Mouse (Mus musculus) liver, embryonic 12.5 days (tissue): ENCODE data around the gene Spem1. TPM values are rescaled to one million over a fixed set of nuclear protein-coding genes. Genes with fewer than 3 reads are reported as not detected.

Experiments used
- ATAC-seq: fragments of 200-750 bp; cut with Nextera tagmentation; 2 replicates; pipeline ENCODE4 v1.8.0; 2017; ENCODE audit warnings: moderate number of reproducible peaks, mild to moderate bottlenecking, moderate library complexity
- H3K27ac ChIP-seq: fragments of 300-500 bp; sonication (generic); 2 replicates; pipeline ENCODE4 v1.5.1; 2016; ENCODE audit warnings: mild to moderate bottlenecking
- H3K27me3 ChIP-seq: fragments of 300-500 bp; sonication (generic); replicated peaks from 2 replicates; pipeline ENCODE4 v1.6.1; 2016; ENCODE audit warnings: mild to moderate bottlenecking, moderate library complexity
- H3K36me3 ChIP-seq: fragments of 300-500 bp; sonication (generic); 2 replicates; pipeline ENCODE4 v1.6.1; 2016; ENCODE audit warnings: mild to moderate bottlenecking, moderate library complexity
- H3K4me1 ChIP-seq: fragments of 300-500 bp; sonication (generic); 2 replicates; pipeline ENCODE4 v1.6.1; 2016
- H3K4me2 ChIP-seq: fragments of 300-500 bp; sonication (generic); 2 replicates; pipeline ENCODE4 v1.6.1; 2016; ENCODE audit warnings: mild to moderate bottlenecking, moderate library complexity
- H3K4me3 ChIP-seq: fragments of 300-500 bp; sonication (generic); 2 replicates; pipeline ENCODE4 v1.5.1; 2016; ENCODE audit warnings: mild to moderate bottlenecking, moderate library complexity
- H3K9ac ChIP-seq: fragments of 300-500 bp; sonication (generic); 2 replicates; pipeline ENCODE4 v1.6.1; 2016; ENCODE audit warnings: mild to moderate bottlenecking, moderate library complexity
- H3K9me3 ChIP-seq: fragments of 300-500 bp; sonication (generic); replicated peaks from 2 replicates; pipeline ENCODE4 v1.6.1; 2016; ENCODE audit warnings: mild to moderate bottlenecking, moderate library complexity
- WGBS: fragments of 180-500 bp; shearing (Covaris S2); methylation state at CpG from one replicate; pipeline ENCODE4 v1.1.7; 2016; ENCODE audit not compliant: insufficient replicate concordance; 5-methylcytosine and 5-hydroxymethylcytosine counted together
- polyA plus RNA-seq: library from polyadenylated mRNA; unstranded; fragments of >200 nt; fragmentation: Nextera tagmentation; extraction: Ambion mirVana; gene quantifications from 2 replicates; pipeline ENCODE4 v1.2.1, GENCODE M21; 2016

Spem1 gene
- polyA plus RNA-seq, 1 experiment from 2014 or later: not detected

GRCm38 (mm10) chr11:69776488-69776887 lies 45.5 kb downstream of the Spem1 start:
- 78% methylated on average over 20 of the region's 20 CpGs for WGBS
- Histone ChIP-seq H3K9me3 (no peaks in the 10 kb centered on the region), H3K4me3 (no peak overlapping the region), H3K27ac (no peak overlapping the region), H3K9ac (no peak overlapping the region), H3K36me3 (peaks cover 11% of the 10 kb centered on the region; the same call in 1 of the 2 replicates), H3K4me1 (peaks cover 5% of the 10 kb centered on the region; the same call in 1 of the 2 replicates), H3K27me3 (peaks cover 65% of the 10 kb centered on the region), H3K4me2 (no peak overlapping the region)
- ATAC-seq: no peak

- H3K4me3 ChIP-seq: no peak overlapping the region
- H3K27ac ChIP-seq: no peak overlapping the region
- H3K36me3 ChIP-seq: peaks cover 11% of the 10 kb centered on the region; the same call in 1 of the 2 replicates
- H3K9ac ChIP-seq: no peak overlapping the region
- H3K27me3 ChIP-seq: peaks cover 62% of the 10 kb centered on the region
- H3K4me1 ChIP-seq: peaks cover 5% of the 10 kb centered on the region; the same call in 1 of the 2 replicates
- no peak overlapping the region for H3K4me2 ChIP-seq
- no peak for ATAC-seq
- no peaks in the 10 kb centered on the region for H3K9me3 ChIP-seq
- WGBS: 54% methylated on average over 10 of the region's 10 CpGs
Measured at GRCm38 (mm10) chr11:69775716-69776115, 46.3 kb downstream of the Spem1 start.

- Histone ChIP-seq H3K4me3 (no peak overlapping the region), H3K9me3 (no peaks in the 10 kb centered on the region), H3K4me2 (no peak overlapping the region), H3K9ac (no peak overlapping the region), H3K36me3 (peaks cover 11% of the 10 kb centered on the region; the same call in 1 of the 2 replicates), H3K27ac (no peak overlapping the region), H3K27me3 (peaks cover 54% of the 10 kb centered on the region), H3K4me1 (peaks cover 5% of the 10 kb centered on the region; the same call in 1 of the 2 replicates)
- ATAC-seq: no peak
- WGBS: 32% methylated on average over 5 of the region's 5 CpGs
Measured at GRCm38 (mm10) chr11:69774961-69775360, 47.0 kb downstream of the Spem1 start.

Other genes starting within 250 kb of the Spem1 start
- 24.3 and 27.1 TPM in 2 replicates for gene Wrap53, start 241.9 kb downstream of the Spem1 start, polyA plus RNA-seq
- gene Trp53, start 241.8 kb downstream of the Spem1 start, polyA plus RNA-seq: 110 TPM in 2 replicates
- 38.3 and 39.8 TPM in 2 replicates for gene Atp1b2, start 216.2 kb downstream of the Spem1 start, polyA plus RNA-seq
- gene Shbg, start 204.3 kb downstream of the Spem1 start, polyA plus RNA-seq: 33.0 and 34.9 TPM in 2 replicates
- 11.5 and 12.4 TPM in 2 replicates for gene Sat2, start 200.2 kb downstream of the Spem1 start, polyA plus RNA-seq
- 22.5 and 23.4 TPM in 2 replicates for gene Fxr2, start 189.2 kb downstream of the Spem1 start, polyA plus RNA-seq
- gene Sox15, start 166.9 kb downstream of the Spem1 start, polyA plus RNA-seq: not detected in 2 replicates
- gene Mpdu1, start 159.5 kb downstream of the Spem1 start, polyA plus RNA-seq: 38.2 and 39.4 TPM in 2 replicates
- 14.5 and 15.0 TPM in 2 replicates for gene Cd68, start 156.0 kb downstream of the Spem1 start, polyA plus RNA-seq
- gene Eif4a1, start 149.8 kb downstream of the Spem1 start, polyA plus RNA-seq: 393 and 408 TPM in 2 replicates
- gene Senp3, start 140.1 kb downstream of the Spem1 start, polyA plus RNA-seq: 53.8 and 56.2 TPM in 2 replicates
- gene Tnfsf13, start 136.4 kb downstream of the Spem1 start, polyA plus RNA-seq: 0.14 and 0.23 TPM in 2 replicates
- gene Tnfsf12, start 126.3 kb downstream of the Spem1 start, polyA plus RNA-seq: 3.3 and 3.6 TPM in 2 replicates
- 0.72 and 0.98 TPM in 2 replicates for gene Tnfsfm13, start 126.1 kb downstream of the Spem1 start, polyA plus RNA-seq
- 17.4 and 20.2 TPM in 2 replicates for gene Polr2a, start 63.5 kb downstream of the Spem1 start, polyA plus RNA-seq
- gene Slc35g3, start 60.2 kb downstream of the Spem1 start, polyA plus RNA-seq: not detected in 2 replicates
- gene Zbtb4, start 56.3 kb downstream of the Spem1 start, polyA plus RNA-seq: 0.43 and 0.70 TPM in 2 replicates
- gene Chrnb1, start 26.2 kb downstream of the Spem1 start, polyA plus RNA-seq: 0.63 and 0.64 TPM in 2 replicates
- 0.45 and 0.48 TPM in 2 replicates for gene Fgf11, start 20.3 kb downstream of the Spem1 start, polyA plus RNA-seq
- 0.59 and 0.72 TPM in 2 replicates for gene Tmem102, start 16.6 kb downstream of the Spem1 start, polyA plus RNA-seq
- gene Gm39566, start 6.9 kb downstream of the Spem1 start, polyA plus RNA-seq: not detected in 2 replicates
- gene Spem2, start 3.7 kb downstream of the Spem1 start, polyA plus RNA-seq: not detected in 2 replicates
- 1.3 and 1.4 TPM in 2 replicates for gene Nlgn2, start 15.6 kb upstream of the Spem1 start, polyA plus RNA-seq
- gene Tmem256, start 16.3 kb upstream of the Spem1 start, polyA plus RNA-seq: 330 and 338 TPM in 2 replicates
- gene Plscr3, start 24.2 kb upstream of the Spem1 start, polyA plus RNA-seq: 37.0 and 37.7 TPM in 2 replicates
- gene Tnk1, start 36.5 kb upstream of the Spem1 start, polyA plus RNA-seq: 1.2 and 1.4 TPM in 2 replicates
- not detected in 2 replicates for gene Tmem95, start 55.8 kb upstream of the Spem1 start, polyA plus RNA-seq
- 1.3 TPM in 2 replicates for gene Kctd11, start 59.2 kb upstream of the Spem1 start, polyA plus RNA-seq
- 7.6 and 8.1 TPM in 2 replicates for gene Acap1, start 73.4 kb upstream of the Spem1 start, polyA plus RNA-seq
- gene 2810408A11Rik, start 78.8 kb upstream of the Spem1 start, polyA plus RNA-seq: 2.3 TPM in 2 replicates
- 4.5 and 5.7 TPM in 2 replicates for gene Neurl4, start 78.9 kb upstream of the Spem1 start, polyA plus RNA-seq
- gene Gps2, start 91.7 kb upstream of the Spem1 start, polyA plus RNA-seq: 125 TPM in 2 replicates
- gene Eif5a, start 99.8 kb upstream of the Spem1 start, polyA plus RNA-seq: 2,199 and 2,266 TPM in 2 replicates
- 0.20 and 0.25 TPM in 2 replicates for gene Ybx2, start 113.6 kb upstream of the Spem1 start, polyA plus RNA-seq
- 14.9 and 17.0 TPM in 2 replicates for gene Slc2a4, start 126.0 kb upstream of the Spem1 start, polyA plus RNA-seq
- gene Cldn7, start 142.6 kb upstream of the Spem1 start, polyA plus RNA-seq: 2.8 and 3.3 TPM in 2 replicates
- 14.0 and 15.2 TPM in 2 replicates for gene Ctdnep1, start 159.0 kb upstream of the Spem1 start, polyA plus RNA-seq
- 88.1 and 91.8 TPM in 2 replicates for gene Elp5, start 160.3 kb upstream of the Spem1 start, polyA plus RNA-seq
- gene Gabarap, start 169.0 kb upstream of the Spem1 start, polyA plus RNA-seq: 260 and 270 TPM in 2 replicates
- gene Phf23, start 173.6 kb upstream of the Spem1 start, polyA plus RNA-seq: 39.5 and 40.9 TPM in 2 replicates
- gene Dvl2, start 178.4 kb upstream of the Spem1 start, polyA plus RNA-seq: 13.4 and 13.7 TPM in 2 replicates
- gene Acadvl, start 193.2 kb upstream of the Spem1 start, polyA plus RNA-seq: 89.9 and 91.3 TPM in 2 replicates
- 2.3 and 2.7 TPM in 2 replicates for gene Dlg4, start 194.8 kb upstream of the Spem1 start, polyA plus RNA-seq
- gene Asgr1, start 231.9 kb upstream of the Spem1 start, polyA plus RNA-seq: 0.51 and 0.63 TPM in 2 replicates